Mouse (Mus musculus): ENCODE measurements around the gene C1qtnf1. TPM values are rescaled to one million over a fixed set of nuclear protein-coding genes. Genes with fewer than 3 reads are reported as not detected.

Gene C1qtnf1
- polyA plus RNA-seq, 1 experiment from 2014 or later, result 4.8 TPM

- WGBS, result 84% methylated on average over 4 of the region's 4 CpGs
- ATAC-seq (ENCODE audit: low read depth), result no peak
- Histone ChIP-seq H3K4me3 (no peak overlapping the region), H3K36me3 (peaks cover 57% of the 10 kb centered on the region), H3K4me1 (replicated peaks) (peaks cover 27% of the 10 kb centered on the region), H3K27ac (replicated peaks) (no peak overlapping the region), H3K4me2 (no peak overlapping the region), H3K9me3 (no peaks in the 10 kb centered on the region), H3K9ac (no peak overlapping the region), H3K27me3 (no peaks in the 10 kb centered on the region)
Measured at GRCm38 (mm10) chr11:118413055-118413454, 14.9 kb upstream of the C1qtnf1 start.

DNA sequence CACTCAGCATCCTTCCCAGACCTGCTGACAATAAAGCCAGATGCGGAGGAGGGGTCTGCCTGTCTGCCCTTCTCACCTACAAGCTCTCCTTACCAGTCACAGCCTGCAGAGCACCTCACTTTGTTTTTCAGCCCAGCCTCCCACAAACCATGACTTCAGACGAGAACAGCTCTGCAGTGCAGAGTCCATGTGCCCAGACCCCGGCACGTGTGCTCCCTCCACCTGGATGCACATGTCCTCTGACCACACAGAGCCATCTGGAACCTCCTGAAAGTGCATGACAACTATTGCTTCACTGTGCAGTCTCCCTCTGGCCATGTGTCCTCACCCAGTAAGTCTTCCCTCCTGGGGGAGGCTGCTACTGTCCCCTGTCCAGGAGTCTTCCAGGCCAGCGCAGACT is 13.7 kb upstream of the C1qtnf1 start:
- no peak overlapping the region for H3K4me2 ChIP-seq
- ATAC-seq (ENCODE audit: low read depth), result no peak
- H3K36me3 ChIP-seq, result peaks cover 45% of the 10 kb centered on the region
- H3K27ac ChIP-seq (replicated peaks), result no peak overlapping the region
- 92% methylated on average over 5 of the region's 5 CpGs for WGBS
- no peaks in the 10 kb centered on the region for H3K27me3 ChIP-seq
- no peak overlapping the region for H3K4me3 ChIP-seq
- no peaks in the 10 kb centered on the region for H3K9me3 ChIP-seq
- H3K4me1 ChIP-seq (replicated peaks), result peaks cover 32% of the 10 kb centered on the region
- H3K9ac ChIP-seq, result no peak overlapping the region

GRCm38 (mm10) chr11:118415630-118416029 is 12.4 kb upstream of the C1qtnf1 start:
- H3K4me1 ChIP-seq (replicated peaks), result peaks cover 37% of the 10 kb centered on the region
- H3K4me3 ChIP-seq, result no peak overlapping the region
- peaks cover 34% of the 10 kb centered on the region for H3K36me3 ChIP-seq
- WGBS, result 84% methylated on average over 6 of the region's 6 CpGs
- H3K27me3 ChIP-seq, result no peaks in the 10 kb centered on the region
- no peak overlapping the region for H3K9ac ChIP-seq
- no peak overlapping the region for H3K27ac ChIP-seq (replicated peaks)
- ATAC-seq (ENCODE audit: low read depth), result no peak
- H3K4me2 ChIP-seq, result no peak overlapping the region
- H3K9me3 ChIP-seq, result no peaks in the 10 kb centered on the region

DNA sequence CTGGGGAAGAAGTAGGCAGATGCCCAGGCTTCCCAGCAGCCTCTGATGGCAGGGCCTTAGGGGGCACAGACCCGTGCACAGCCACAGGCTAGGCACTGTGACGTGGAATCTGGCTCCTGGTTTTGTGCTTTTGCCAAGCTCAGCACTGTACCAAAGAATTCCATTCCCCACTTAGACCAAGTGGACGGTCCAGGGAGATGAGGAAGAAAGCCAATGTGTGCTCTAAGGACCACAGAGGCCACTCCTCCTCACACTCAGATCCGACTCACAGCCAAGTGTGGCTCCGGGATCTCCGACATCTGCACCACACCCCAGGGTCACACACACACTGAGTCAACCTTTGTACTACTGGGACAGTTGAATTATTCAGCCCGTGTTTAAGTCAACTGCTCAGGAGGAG is 12.0 kb upstream of the C1qtnf1 start:
- WGBS, result 76% methylated on average over 7 of the region's 7 CpGs
- H3K27ac ChIP-seq (replicated peaks), result no peak overlapping the region
- H3K4me3 ChIP-seq, result no peak overlapping the region
- H3K36me3 ChIP-seq, result peaks cover 30% of the 10 kb centered on the region
- H3K9ac ChIP-seq, result peak overlapping the region; percentile 26; the same call in 1 of the 2 replicates
- H3K4me1 ChIP-seq (replicated peaks), result peaks cover 37% of the 10 kb centered on the region
- no peaks in the 10 kb centered on the region for H3K27me3 ChIP-seq
- no peak overlapping the region for H3K4me2 ChIP-seq
- H3K9me3 ChIP-seq, result no peaks in the 10 kb centered on the region
- ATAC-seq (ENCODE audit: low read depth), result no peak

DNA sequence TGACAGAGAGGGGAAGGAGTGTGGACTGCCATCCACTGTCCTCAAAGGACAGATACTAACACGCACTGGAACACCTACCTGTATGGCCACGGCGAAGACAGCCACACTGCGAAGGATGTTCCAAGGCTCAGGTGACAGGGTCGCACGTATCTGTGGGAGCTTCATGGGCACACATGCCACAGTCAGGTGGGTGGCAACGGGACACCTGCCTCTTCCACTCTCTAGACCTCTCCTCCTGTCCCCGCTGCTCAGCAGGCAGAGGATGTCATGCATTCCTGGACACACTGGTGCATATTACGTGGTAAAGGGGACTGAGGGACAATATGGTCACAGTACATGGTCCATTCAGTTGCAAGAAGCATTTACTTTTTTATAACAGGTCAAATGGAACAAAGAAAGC is 10.5 kb upstream of the C1qtnf1 start:
- H3K27me3 ChIP-seq, result no peaks in the 10 kb centered on the region
- 94% methylated on average over 9 of the region's 9 CpGs for WGBS
- peak overlapping the region; percentile 97 for H3K9ac ChIP-seq

DNA sequence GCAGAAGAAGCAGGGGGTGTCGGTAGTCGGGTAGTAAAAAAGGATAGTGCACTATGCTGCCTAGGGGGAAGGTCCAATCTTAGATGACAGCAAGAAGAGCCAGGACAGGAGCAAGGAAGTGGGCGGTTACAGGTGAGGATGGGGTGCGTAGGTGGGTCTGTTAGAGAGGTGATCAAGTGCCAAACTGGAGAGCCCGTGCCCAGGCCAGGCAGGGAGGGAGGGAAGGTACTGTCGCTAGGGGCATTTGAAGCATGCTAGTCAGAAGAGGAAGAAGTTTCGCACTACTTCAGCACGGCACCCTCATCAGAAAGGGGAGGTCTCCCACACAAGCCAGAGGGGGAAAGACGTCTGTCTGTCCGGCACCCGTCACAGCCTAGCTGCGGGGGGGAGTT is 9.6 kb upstream of the C1qtnf1 start:
- Histone ChIP-seq H3K9ac (peak overlapping the region; percentile 97), H3K36me3 (peaks cover 16% of the 10 kb centered on the region; the same call in 1 of the 2 replicates), H3K4me3 (peak overlapping the region; percentile 97), H3K27me3 (no peaks in the 10 kb centered on the region), H3K27ac (replicated peaks) (peak overlapping the region; percentile 70; the same call in 1 of the 2 replicates), H3K4me1 (replicated peaks) (peaks cover 42% of the 10 kb centered on the region), H3K9me3 (no peaks in the 10 kb centered on the region), H3K4me2 (peak overlapping the region; percentile 93)
- ATAC-seq (ENCODE audit: low read depth), result peak; percentile 37
- WGBS, result 9% methylated on average over 12 of the region's 12 CpGs

More for the DNA sequence above, 10.5 kb upstream of the C1qtnf1 start:
- Histone ChIP-seq H3K9me3 (no peaks in the 10 kb centered on the region), H3K36me3 (peaks cover 16% of the 10 kb centered on the region; the same call in 1 of the 2 replicates), H3K4me2 (peak overlapping the region; percentile 93), H3K4me1 (replicated peaks) (peaks cover 37% of the 10 kb centered on the region), H3K27ac (replicated peaks) (no peak overlapping the region), H3K4me3 (peak overlapping the region; percentile 97)
- no peak for ATAC-seq (ENCODE audit: low read depth)

GRCm38 (mm10) chr11:118418834-118419504 is 9.0 kb upstream of the C1qtnf1 start, which contains the start of gene Cant1:
Gene Cant1, minus strand, starts transcription at chr11:118419086.
- Histone ChIP-seq H3K9ac (peak within 1 kb of the TSS; percentile 97), H3K4me1 (replicated peaks) (peaks cover 48% of the 10 kb centered on the region), H3K27me3 (no peaks in the 10 kb centered on the region), H3K4me3 (peak within 1 kb of the TSS; percentile 97), H3K27ac (replicated peaks) (peak within 1 kb of the TSS; percentile 70), H3K36me3 (peaks cover 15% of the 10 kb centered on the region; the same call in 1 of the 2 replicates), H3K9me3 (no peaks in the 10 kb centered on the region), H3K4me2 (peak within 1 kb of the TSS; percentile 93)
- ATAC-seq (ENCODE audit: low read depth), result peak; percentile 93
- under 1% methylated on average over 47 of the region's 50 CpGs for WGBS

- Histone ChIP-seq H3K9me3 (no peaks in the 10 kb centered on the region), H3K4me2 (no peak overlapping the region), H3K27ac (replicated peaks) (no peak overlapping the region), H3K9ac (no peak overlapping the region), H3K36me3 (peaks cover 8% of the 10 kb centered on the region; the same call in 1 of the 2 replicates), H3K4me1 (replicated peaks) (peaks cover 58% of the 10 kb centered on the region), H3K4me3 (no peak overlapping the region), H3K27me3 (no peaks in the 10 kb centered on the region)
- 75% methylated on average over 7 of the region's 7 CpGs for WGBS
- no peak for ATAC-seq (ENCODE audit: low read depth)
Measured at GRCm38 (mm10) chr11:118420261-118420660, 7.7 kb upstream of the C1qtnf1 start.

- Histone ChIP-seq H3K4me1 (replicated peaks) (peaks cover 40% of the 10 kb centered on the region), H3K9me3 (no peaks in the 10 kb centered on the region), H3K4me2 (peak overlapping the region; percentile 38), H3K4me3 (no peak overlapping the region), H3K36me3 (no peaks in the 10 kb centered on the region), H3K27me3 (peaks cover 7% of the 10 kb centered on the region; the same call in 1 of the 2 replicates), H3K9ac (peak overlapping the region; percentile 55), H3K27ac (replicated peaks) (peak overlapping the region; percentile 55)
- ATAC-seq (ENCODE audit: low read depth), result 0 out of 2 replicates have a peak, but pooled peaks have one; percentile 13
- 6% methylated on average over 18 of the region's 18 CpGs for WGBS
Measured at GRCm38 (mm10) chr11:118423266-118423971, 4.6 kb upstream of the C1qtnf1 start.

GRCm38 (mm10) chr11:118424621-118425335 is 3.2 kb upstream of the C1qtnf1 start:
- no peaks in the 10 kb centered on the region for H3K9me3 ChIP-seq
- H3K36me3 ChIP-seq, result no peaks in the 10 kb centered on the region
- no peak overlapping the region for H3K27ac ChIP-seq (replicated peaks)
- H3K27me3 ChIP-seq, result peaks cover 11% of the 10 kb centered on the region; the same call in 1 of the 2 replicates
- 67% methylated on average over 13 of the region's 13 CpGs for WGBS
- peaks cover 45% of the 10 kb centered on the region for H3K4me1 ChIP-seq (replicated peaks)
- ATAC-seq (ENCODE audit: low read depth), result no peak
- no peak overlapping the region for H3K4me2 ChIP-seq
- H3K9ac ChIP-seq, result no peak overlapping the region
- H3K4me3 ChIP-seq, result no peak overlapping the region

- no peak overlapping the region for H3K27ac ChIP-seq (replicated peaks)
- 76% methylated on average over 5 of the region's 5 CpGs for WGBS
- no peak overlapping the region for H3K4me3 ChIP-seq
- H3K36me3 ChIP-seq, result no peaks in the 10 kb centered on the region
- H3K27me3 ChIP-seq, result peaks cover 11% of the 10 kb centered on the region; the same call in 1 of the 2 replicates
- no peaks in the 10 kb centered on the region for H3K9me3 ChIP-seq
- no peak overlapping the region for H3K4me2 ChIP-seq
- no peak overlapping the region for H3K9ac ChIP-seq
- no peak for ATAC-seq (ENCODE audit: low read depth)
- H3K4me1 ChIP-seq (replicated peaks), result peaks cover 64% of the 10 kb centered on the region
Measured at GRCm38 (mm10) chr11:118426765-118427164, 1.2 kb upstream of the C1qtnf1 start.

Measured in neural tube, embryonic 13.5 days (tissue).